Mouse (Mus musculus) layer of hippocampus, adult 6 months (tissue): ENCODE data around the gene Ulk2. TPM values are rescaled to one million over a fixed set of nuclear protein-coding genes. Genes with fewer than 3 reads are reported as not detected.

Source experiments
- long read RNA-seq, 2 experiments: library from polyadenylated mRNA; unstranded; transcript quantifications; one replicate each; pipeline ENCODE4 v2.0.0; 2019 to 2020
- polyA plus RNA-seq: library from polyadenylated mRNA; unstranded; fragments of <200 nt; fragmentation: Nextera tagmentation; gene quantifications from 2 replicates; pipeline ENCODE4 v1.2.3, GENCODE M21; 2021

The Ulk2 gene
- 7.7 and 8.7 TPM in 2 replicates for polyA plus RNA-seq
- long read RNA-seq, experiment 1, full-length matches to known transcripts, result 1 of 49 reads
- long read RNA-seq, experiment 1, partial matches to known transcripts, result 42 of 49 reads
- long read RNA-seq, experiment 1, other reads (novel, unspliced or antisense), result 6 of 49 reads
- long read RNA-seq, experiment 2, full-length matches to known transcripts, result 53 of 99 reads
- long read RNA-seq, experiment 2, partial matches to known transcripts, result 21 of 99 reads
- long read RNA-seq, experiment 2, other reads (novel, unspliced or antisense), result 25 of 99 reads

DNA sequence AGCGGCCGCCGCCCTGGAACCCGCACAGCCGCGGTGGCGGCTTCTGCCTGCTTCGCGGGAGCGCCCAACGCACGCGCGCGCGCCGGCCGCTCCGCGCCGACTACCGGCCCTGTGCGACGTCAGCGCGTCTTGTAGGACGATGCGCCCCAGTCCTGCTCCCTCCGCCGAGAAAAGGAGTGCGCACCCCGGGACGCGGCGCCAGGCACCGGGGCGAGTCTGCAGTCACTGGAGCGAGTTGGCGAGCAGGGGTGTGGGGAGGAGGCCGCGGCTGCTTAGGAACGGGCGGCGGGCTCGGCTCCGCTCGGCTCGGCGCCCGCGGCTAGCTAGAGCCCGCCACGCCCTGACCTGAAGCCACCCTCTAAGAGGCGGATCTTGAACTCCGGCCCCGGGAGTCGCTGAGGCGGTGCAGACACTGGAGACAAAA, at the start of gene Ulk2:
Ulk2 (minus strand) TSS at position 86 of the 424 bp plus-strand sequence.

GRCm38 (mm10) chr11:61761584-61762407, 93.1 kb downstream of the Ulk2 start, which contains the start of gene Prpsap2:
Prpsap2 (minus strand) TSS chr11:61762088.

Other genes with a start within 250 kb of the Ulk2 start
- gene Grap, start 201.8 kb downstream of the Ulk2 start, polyA plus RNA-seq, result 9.0 and 10.4 TPM in 2 replicates
- gene Fam83g, start 171.0 kb downstream of the Ulk2 start, polyA plus RNA-seq, result 0.05 TPM in 2 replicates
- 0.09 and 0.21 TPM in 2 replicates for gene Slc5a10, start 134.2 kb downstream of the Ulk2 start, polyA plus RNA-seq
- 23.9 and 27.3 TPM in 2 replicates for gene Prpsap2, start 93.0 kb downstream of the Ulk2 start, polyA plus RNA-seq
- 2.8 and 3.0 TPM in 2 replicates for gene Akap10, start 75.2 kb upstream of the Ulk2 start, polyA plus RNA-seq
- gene Specc1, start 101.7 kb upstream of the Ulk2 start, polyA plus RNA-seq, result 22.5 and 25.8 TPM in 2 replicates